Mouse (Mus musculus): ENCODE results near the gene Ccdc63. TPM values are rescaled to one million over a fixed set of nuclear protein-coding genes. Genes with fewer than 3 reads are reported as not detected.

Ccdc63 gene
- polyA plus RNA-seq, 1 experiment from 2014 or later: 0.56 TPM

DNA sequence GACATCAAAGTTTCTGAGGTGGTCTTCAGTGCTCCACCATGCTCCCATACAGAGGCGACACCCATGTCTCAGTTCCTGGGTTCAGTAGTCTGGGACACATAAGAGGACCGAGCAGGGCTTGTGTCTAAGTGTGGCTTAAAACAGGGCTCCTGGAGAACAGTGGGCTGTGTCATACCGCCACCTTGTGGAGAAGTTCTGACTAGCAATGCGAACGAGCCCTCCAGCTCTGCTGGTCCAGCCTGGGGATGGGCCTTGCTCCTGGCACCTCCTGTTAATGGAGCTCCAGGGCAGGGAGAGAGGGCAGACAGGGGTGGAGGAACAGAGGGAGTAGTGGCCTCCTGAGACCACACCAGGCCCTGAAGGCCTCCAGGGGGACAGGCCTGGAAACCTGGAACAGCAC, 51.7 kb downstream of the Ccdc63 start:
- Histone ChIP-seq H3K9ac (ENCODE audit: low read length) (no peak overlapping the region), H3K27me3 (ENCODE audit: control insufficient read depth, insufficient read depth, low read length) (no peaks in the 10 kb centered on the region), H3K4me1 (ENCODE audit: control insufficient read depth, insufficient read depth, low read length) (peaks cover 20% of the 10 kb centered on the region), H3K9me3 (replicated peaks; ENCODE audit: control insufficient read depth, low read length) (peaks cover 5% of the 10 kb centered on the region; the same call in 1 of the 2 replicates), H3K27ac (ENCODE audit: low read length) (no peak overlapping the region), H3K4me2 (ENCODE audit: low read depth, low read length) (no peak overlapping the region), H3K36me3 (ENCODE audit: control insufficient read depth, insufficient read depth) (no peaks in the 10 kb centered on the region), H3K4me3 (ENCODE audit: low read length) (no peak overlapping the region)
- 2% methylated on average over 5 of the region's 5 CpGs for WGBS
- peak; percentile 16; the same call in 1 of the 2 replicates for ATAC-seq (replicated peaks; ENCODE audit: extremely low read depth, insufficient read depth, low FRiP score)

DNA sequence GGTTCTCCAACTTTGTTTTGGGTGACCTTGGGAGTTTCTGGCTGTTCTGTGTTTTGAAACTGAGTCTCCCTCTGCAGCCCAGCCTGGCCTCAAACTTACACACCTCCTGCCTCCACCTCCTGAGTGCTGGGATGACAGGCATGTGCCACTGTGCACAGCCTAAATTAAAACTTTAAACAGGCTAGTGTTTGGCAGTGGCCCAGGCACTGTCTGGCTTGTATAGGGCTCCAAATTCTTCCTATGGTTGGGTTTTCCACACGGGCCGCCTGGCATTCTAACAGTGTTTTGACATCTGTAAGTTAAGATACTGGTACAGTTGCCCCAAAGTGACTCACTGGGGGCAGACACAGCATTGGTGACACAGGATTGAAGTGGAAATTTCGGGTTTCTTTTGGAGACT, 54.5 kb downstream of the Ccdc63 start:
- WGBS: 32% methylated on average over 3 of the region's 3 CpGs
- Histone ChIP-seq H3K36me3 (ENCODE audit: control insufficient read depth, insufficient read depth) (no peaks in the 10 kb centered on the region), H3K4me3 (ENCODE audit: low read length) (no peak overlapping the region), H3K27ac (ENCODE audit: low read length) (peak overlapping the region; percentile 58), H3K27me3 (ENCODE audit: control insufficient read depth, insufficient read depth, low read length) (no peaks in the 10 kb centered on the region), H3K9me3 (replicated peaks; ENCODE audit: control insufficient read depth, low read length) (no peaks in the 10 kb centered on the region), H3K9ac (ENCODE audit: low read length) (peak overlapping the region; percentile 51), H3K4me1 (ENCODE audit: control insufficient read depth, insufficient read depth, low read length) (peaks cover 15% of the 10 kb centered on the region), H3K4me2 (ENCODE audit: low read depth, low read length) (no peak overlapping the region)
- 0 out of 2 replicates have a peak, but pooled peaks have one; percentile 38 for ATAC-seq (replicated peaks; ENCODE audit: extremely low read depth, insufficient read depth, low FRiP score)

DNA sequence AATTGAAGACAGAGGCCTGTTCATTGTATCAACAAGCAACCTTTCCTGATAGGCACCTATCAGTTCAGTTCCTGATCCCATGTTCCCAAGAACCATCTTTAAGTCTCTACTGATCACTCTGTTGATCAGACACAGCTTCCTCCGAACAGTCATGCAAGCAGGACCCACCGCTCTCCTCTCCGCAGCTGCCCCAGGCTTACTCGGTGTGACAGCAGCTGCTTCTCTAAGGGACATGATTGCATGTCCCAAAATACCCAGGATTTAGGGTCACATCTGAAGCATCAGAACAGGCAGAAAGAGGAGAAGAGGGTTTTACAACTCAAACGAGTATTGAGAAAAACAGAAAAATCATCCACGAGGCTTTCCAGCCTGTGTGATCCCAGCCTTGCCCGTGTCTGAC, 55.3 kb downstream of the Ccdc63 start:
- Histone ChIP-seq H3K27me3 (ENCODE audit: control insufficient read depth, insufficient read depth, low read length) (no peaks in the 10 kb centered on the region), H3K9me3 (replicated peaks; ENCODE audit: control insufficient read depth, low read length) (no peaks in the 10 kb centered on the region), H3K4me3 (ENCODE audit: low read length) (no peak overlapping the region), H3K9ac (ENCODE audit: low read length) (peak overlapping the region; percentile 51), H3K27ac (ENCODE audit: low read length) (peak overlapping the region; percentile 58), H3K36me3 (ENCODE audit: control insufficient read depth, insufficient read depth) (no peaks in the 10 kb centered on the region), H3K4me1 (ENCODE audit: control insufficient read depth, insufficient read depth, low read length) (peaks cover 14% of the 10 kb centered on the region), H3K4me2 (ENCODE audit: low read depth, low read length) (peak overlapping the region; percentile 47)
- ATAC-seq (replicated peaks; ENCODE audit: extremely low read depth, insufficient read depth, low FRiP score): no peak
- 66% methylated on average over 7 of the region's 7 CpGs for WGBS

DNA sequence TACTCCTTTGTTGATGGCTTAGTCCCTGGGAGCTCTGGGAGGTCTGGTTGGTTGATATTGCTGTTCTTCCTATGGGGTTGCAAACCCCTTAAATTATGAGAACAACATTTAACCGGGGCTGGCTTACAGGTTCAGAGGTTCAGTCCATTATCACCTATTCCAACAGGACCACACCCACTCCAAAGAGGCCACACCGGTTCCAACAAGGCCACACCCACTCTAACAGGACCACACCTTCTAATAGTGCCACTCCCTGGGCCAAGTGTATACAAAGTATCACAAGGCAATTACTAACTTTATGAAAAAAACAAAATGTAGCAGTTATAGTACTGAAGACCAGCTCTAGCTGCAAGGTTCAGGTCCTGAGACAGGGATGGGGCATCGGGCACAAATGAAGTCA, 56.2 kb downstream of the Ccdc63 start:
- peaks cover 14% of the 10 kb centered on the region for H3K4me1 ChIP-seq (ENCODE audit: control insufficient read depth, insufficient read depth, low read length)

DNA sequence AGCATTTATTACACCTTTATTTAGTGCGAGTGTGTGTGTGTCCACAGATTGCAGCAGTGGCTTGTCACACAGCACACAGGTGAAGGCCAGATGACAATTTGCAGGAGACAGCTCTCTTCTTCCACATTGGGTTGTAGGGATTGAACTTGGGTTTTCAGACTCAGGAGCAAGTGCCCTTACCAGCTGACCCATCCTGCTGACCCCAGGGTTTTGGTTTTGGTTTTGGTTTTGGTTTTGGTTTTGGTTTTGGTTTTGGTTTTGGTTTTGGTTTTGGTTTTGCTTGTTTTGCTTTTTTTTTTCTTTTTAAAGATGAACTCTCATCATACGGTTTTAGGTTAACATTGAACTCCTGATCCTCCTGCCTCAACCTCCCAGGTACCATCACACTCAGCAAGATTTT, 57.3 kb downstream of the Ccdc63 start:
- no peak for ATAC-seq (replicated peaks; ENCODE audit: extremely low read depth, insufficient read depth, low FRiP score)
- Histone ChIP-seq H3K9ac (ENCODE audit: low read length) (no peak overlapping the region), H3K4me3 (ENCODE audit: low read length) (no peak overlapping the region), H3K9me3 (replicated peaks; ENCODE audit: control insufficient read depth, low read length) (peaks cover 4% of the 10 kb centered on the region; the same call in 1 of the 2 replicates), H3K36me3 (ENCODE audit: control insufficient read depth, insufficient read depth) (no peaks in the 10 kb centered on the region), H3K27ac (ENCODE audit: low read length) (no peak overlapping the region), H3K4me2 (ENCODE audit: low read depth, low read length) (no peak overlapping the region), H3K4me1 (ENCODE audit: control insufficient read depth, insufficient read depth, low read length) (peaks cover 14% of the 10 kb centered on the region), H3K27me3 (ENCODE audit: control insufficient read depth, insufficient read depth, low read length) (no peaks in the 10 kb centered on the region)
- 95% methylated on average over 2 of the region's 2 CpGs for WGBS

More for the DNA sequence above, 56.2 kb downstream of the Ccdc63 start:
- H3K4me3 ChIP-seq (ENCODE audit: low read length): no peak overlapping the region
- H3K27me3 ChIP-seq (ENCODE audit: control insufficient read depth, insufficient read depth, low read length): no peaks in the 10 kb centered on the region
- peaks cover 4% of the 10 kb centered on the region; the same call in 1 of the 2 replicates for H3K9me3 ChIP-seq (replicated peaks; ENCODE audit: control insufficient read depth, low read length)
- ATAC-seq (replicated peaks; ENCODE audit: extremely low read depth, insufficient read depth, low FRiP score): no peak
- 64% methylated on average over 3 of the region's 3 CpGs for WGBS
- no peak overlapping the region for H3K4me2 ChIP-seq (ENCODE audit: low read depth, low read length)
- no peak overlapping the region for H3K27ac ChIP-seq (ENCODE audit: low read length)
- no peaks in the 10 kb centered on the region for H3K36me3 ChIP-seq (ENCODE audit: control insufficient read depth, insufficient read depth)
- no peak overlapping the region for H3K9ac ChIP-seq (ENCODE audit: low read length)

DNA sequence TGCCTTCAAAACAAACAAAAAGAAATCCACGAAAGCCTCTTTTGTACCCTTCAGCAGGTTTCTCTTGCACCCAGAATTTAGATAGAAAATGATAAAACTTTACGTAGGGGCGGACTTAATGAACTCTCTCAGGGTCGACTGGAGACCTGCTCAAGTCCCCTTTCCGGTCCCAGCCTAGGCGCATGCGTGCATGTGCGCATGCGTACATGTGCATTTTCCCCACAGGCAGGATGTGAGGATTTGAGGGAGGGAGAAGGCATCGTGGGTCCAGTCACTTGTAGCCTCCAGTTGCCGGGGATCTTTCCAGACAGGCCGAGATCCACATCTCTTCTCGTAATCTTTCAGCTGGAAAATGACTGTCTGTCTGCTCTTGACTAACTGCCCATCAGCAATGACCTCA, 59.2 kb downstream of the Ccdc63 start:
- Histone ChIP-seq H3K27me3 (ENCODE audit: control insufficient read depth, insufficient read depth, low read length) (no peaks in the 10 kb centered on the region), H3K9ac (ENCODE audit: low read length) (no peak overlapping the region), H3K27ac (ENCODE audit: low read length) (no peak overlapping the region), H3K36me3 (ENCODE audit: control insufficient read depth, insufficient read depth) (no peaks in the 10 kb centered on the region), H3K9me3 (replicated peaks; ENCODE audit: control insufficient read depth, low read length) (peaks cover 4% of the 10 kb centered on the region; the same call in 1 of the 2 replicates), H3K4me1 (ENCODE audit: control insufficient read depth, insufficient read depth, low read length) (peaks cover 14% of the 10 kb centered on the region), H3K4me3 (ENCODE audit: low read length) (no peak overlapping the region), H3K4me2 (ENCODE audit: low read depth, low read length) (no peak overlapping the region)
- WGBS: 88% methylated on average over 13 of the region's 13 CpGs
- no peak for ATAC-seq (replicated peaks; ENCODE audit: extremely low read depth, insufficient read depth, low FRiP score)

DNA sequence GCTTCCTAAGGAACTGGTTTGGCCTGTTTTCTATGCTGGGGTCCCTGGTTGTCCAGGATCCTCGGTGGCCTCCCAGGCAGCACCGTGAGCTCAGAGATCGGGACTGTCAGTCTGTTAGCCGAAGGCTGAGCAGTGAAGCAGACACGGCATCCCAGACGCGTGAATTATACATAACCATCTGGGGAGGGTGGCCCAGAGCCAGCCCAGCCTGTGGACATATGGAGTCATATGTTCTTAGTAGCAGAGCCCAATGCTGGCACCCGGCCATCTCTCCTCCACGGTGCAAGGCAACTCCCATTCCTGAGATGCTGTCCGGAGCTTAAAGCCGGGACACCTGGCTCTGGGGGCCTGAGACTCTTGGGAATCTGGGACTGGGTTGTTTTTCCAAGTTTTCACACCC, 59.7 kb downstream of the Ccdc63 start:
- Histone ChIP-seq H3K9ac (ENCODE audit: low read length) (no peak overlapping the region), H3K4me3 (ENCODE audit: low read length) (no peak overlapping the region), H3K27me3 (ENCODE audit: control insufficient read depth, insufficient read depth, low read length) (no peaks in the 10 kb centered on the region), H3K36me3 (ENCODE audit: control insufficient read depth, insufficient read depth) (no peaks in the 10 kb centered on the region), H3K27ac (ENCODE audit: low read length) (no peak overlapping the region), H3K9me3 (replicated peaks; ENCODE audit: control insufficient read depth, low read length) (peaks cover 4% of the 10 kb centered on the region; the same call in 1 of the 2 replicates), H3K4me1 (ENCODE audit: control insufficient read depth, insufficient read depth, low read length) (peaks cover 11% of the 10 kb centered on the region), H3K4me2 (ENCODE audit: low read depth, low read length) (no peak overlapping the region)
- ATAC-seq (replicated peaks; ENCODE audit: extremely low read depth, insufficient read depth, low FRiP score): peak; percentile 80
- 43% methylated on average over 11 of the region's 11 CpGs for WGBS

DNA sequence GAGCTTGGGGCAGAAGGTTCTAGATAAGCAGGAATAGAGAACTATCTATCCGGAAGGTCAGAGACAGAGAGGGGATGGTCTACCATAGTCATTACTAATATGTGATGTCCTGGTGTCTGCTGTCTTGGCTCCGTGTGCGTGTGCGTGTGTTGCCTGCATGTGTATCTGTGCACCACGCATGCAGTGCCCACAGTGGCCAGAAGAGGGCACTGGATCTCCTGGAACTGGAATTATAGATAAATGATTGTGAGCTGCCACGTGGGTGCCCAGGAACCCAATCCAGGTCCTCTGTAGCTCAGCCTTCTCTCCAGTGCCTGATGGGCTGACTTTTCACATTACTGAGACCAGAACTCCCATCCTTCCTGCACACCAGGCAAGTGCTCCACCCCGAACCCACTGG, 60.8 kb downstream of the Ccdc63 start:
- no peak overlapping the region for H3K4me2 ChIP-seq (ENCODE audit: low read depth, low read length)
- H3K4me1 ChIP-seq (ENCODE audit: control insufficient read depth, insufficient read depth, low read length): no peaks in the 10 kb centered on the region; the same call in 1 of the 2 replicates
- no peak overlapping the region for H3K4me3 ChIP-seq (ENCODE audit: low read length)
- H3K9me3 ChIP-seq (replicated peaks; ENCODE audit: control insufficient read depth, low read length): peaks cover 4% of the 10 kb centered on the region; the same call in 1 of the 2 replicates
- H3K27ac ChIP-seq (ENCODE audit: low read length): no peak overlapping the region
- H3K9ac ChIP-seq (ENCODE audit: low read length): no peak overlapping the region
- no peaks in the 10 kb centered on the region for H3K27me3 ChIP-seq (ENCODE audit: control insufficient read depth, insufficient read depth, low read length)
- ATAC-seq (replicated peaks; ENCODE audit: extremely low read depth, insufficient read depth, low FRiP score): no peak
- 82% methylated on average over 7 of the region's 7 CpGs for WGBS
- H3K36me3 ChIP-seq (ENCODE audit: control insufficient read depth, insufficient read depth): no peaks in the 10 kb centered on the region

DNA sequence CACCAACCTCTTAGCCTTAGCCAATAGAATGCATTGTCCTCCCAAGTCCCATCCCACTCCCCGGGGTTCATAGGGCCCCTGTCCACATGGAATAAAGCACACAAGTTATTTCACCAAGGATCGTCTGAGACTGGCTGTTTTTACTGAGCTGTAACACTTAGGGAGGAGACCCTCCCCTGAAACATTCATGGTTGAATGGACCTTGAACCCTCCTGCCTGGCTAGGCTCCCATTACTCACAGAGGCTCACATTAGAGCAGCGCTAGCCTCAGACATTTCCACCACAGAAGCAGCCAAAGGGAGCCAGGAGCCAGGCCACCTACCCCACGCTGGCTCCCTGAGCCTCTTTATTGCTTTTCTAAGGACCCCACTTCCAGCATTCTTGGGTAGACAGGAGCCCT, 63.4 kb downstream of the Ccdc63 start:
- Histone ChIP-seq H3K4me1 (ENCODE audit: control insufficient read depth, insufficient read depth, low read length) (no peaks in the 10 kb centered on the region), H3K36me3 (ENCODE audit: control insufficient read depth, insufficient read depth) (no peaks in the 10 kb centered on the region), H3K4me2 (ENCODE audit: low read depth, low read length) (no peak overlapping the region), H3K27me3 (ENCODE audit: control insufficient read depth, insufficient read depth, low read length) (no peaks in the 10 kb centered on the region), H3K9ac (ENCODE audit: low read length) (no peak overlapping the region), H3K27ac (ENCODE audit: low read length) (no peak overlapping the region), H3K4me3 (ENCODE audit: low read length) (no peak overlapping the region), H3K9me3 (replicated peaks; ENCODE audit: control insufficient read depth, low read length) (peaks cover 4% of the 10 kb centered on the region; the same call in 1 of the 2 replicates)
- no peak for ATAC-seq (replicated peaks; ENCODE audit: extremely low read depth, insufficient read depth, low FRiP score)
- WGBS: 82% methylated on average over 4 of the region's 4 CpGs

Data from heart, embryonic 16.5 days (tissue).